Mouse (Mus musculus) testis, adult 2 months (tissue): ENCODE data around the gene Cntn6.

Experiments used
- CTCF ChIP-seq: fragments of 200-500 bp; IDR thresholded peaks from 2 replicates; pipeline ENCODE4 v1.5.1; 2012; ENCODE audit warnings: low read depth, mild to moderate bottlenecking, inconsistent platforms, low read length, moderate library complexity; ENCODE audit not compliant: control insufficient read depth, insufficient read depth, insufficient replicate concordance
- POLR2A ChIP-seq: fragments of 200-500 bp; IDR thresholded peaks from 2 replicates; pipeline ENCODE4 v1.6.1; 2012; ENCODE audit warnings: low read depth, mild to moderate bottlenecking, inconsistent platforms, low read length, moderate library complexity; ENCODE audit not compliant: control insufficient read depth

GRCm38 (mm10) chr6:104787502-104787901 is 294.9 kb downstream of the Cntn6 start:
- no peak for TF ChIP-seq CTCF
- TF ChIP-seq POLR2A: no peak
